Mouse (Mus musculus) MEL (cell line): ENCODE measurements around the gene Per2. TPM values are rescaled to one million over a fixed set of nuclear protein-coding genes. Genes with fewer than 3 reads are reported as not detected.

Experiments
- DNase-seq: peaks from one replicate; pipeline ENCODE4 v3.0.0; 2011; ENCODE audit warnings: low read depth, low spot score
- H3K27ac ChIP-seq: 2 replicates; pipeline ENCODE4 v1.5.1; 2012; ENCODE audit warnings: low read depth, mild to moderate bottlenecking, control low read depth, low read length, moderate library complexity; ENCODE audit not compliant: control insufficient read depth
- H3K27me3 ChIP-seq, 2 experiments: fragments of 150-350 bp in 1 of 2; sonication (generic) in 1 of 2; 2 replicates each; pipeline ENCODE4 v1.6.1; 2012; ENCODE audit warnings: low read length in 2 of 2, mild to moderate bottlenecking in 2 of 2, improper control_type of control experiment in 1 of 2, moderate library complexity in 1 of 2; ENCODE audit not compliant: insufficient read depth in 2 of 2, control insufficient read depth in 1 of 2
- H3K36me3 ChIP-seq, 2 experiments: 2 replicates each; pipeline ENCODE4 v1.6.1; 2012 to 2014; ENCODE audit warnings: low read length in 2 of 2, improper control_type of control experiment in 1 of 2, inconsistent platforms in 1 of 2, mild to moderate bottlenecking in 1 of 2; ENCODE audit not compliant: insufficient read depth in 2 of 2, control insufficient read depth in 1 of 2
- H3K4me1 ChIP-seq, 2 experiments: fragments of 150-350 bp in 1 of 2; sonication (generic) in 1 of 2; 2 replicates each; pipeline ENCODE4 v1.6.1; 2012; ENCODE audit warnings: low read length in 2 of 2, improper control_type of control experiment in 1 of 2, mild to moderate bottlenecking in 1 of 2; ENCODE audit not compliant: insufficient read depth in 2 of 2, control insufficient read depth in 1 of 2
- H3K4me3 ChIP-seq, 2 experiments: fragments of 150-350 bp in 1 of 2; sonication (generic) in 1 of 2; 2 replicates each; pipeline ENCODE4 v1.5.1; 2012; ENCODE audit warnings: low read depth in 2 of 2, low read length in 2 of 2, mild to moderate bottlenecking in 2 of 2, moderate library complexity in 2 of 2, control low read depth in 1 of 2, improper control_type of control experiment in 1 of 2; ENCODE audit not compliant: control insufficient read depth in 1 of 2, insufficient read depth in 1 of 2
- H3K79me2 ChIP-seq: 2 replicates; pipeline ENCODE4 v1.6.1; 2012; ENCODE audit warnings: mild to moderate bottlenecking, low read length, moderate library complexity; ENCODE audit not compliant: control insufficient read depth, poor library complexity, insufficient read depth
- H3K9ac ChIP-seq: 2 replicates; pipeline ENCODE4 v1.6.1; 2012; ENCODE audit warnings: low read depth, mild to moderate bottlenecking, control low read depth, low read length, moderate library complexity; ENCODE audit not compliant: control insufficient read depth, poor library complexity, severe bottlenecking
- H3K9me3 ChIP-seq: fragments of 150-350 bp; sonication (generic); replicated peaks from 2 replicates; pipeline ENCODE4 v1.6.1; 2012; ENCODE audit warnings: mild to moderate bottlenecking, low read length, improper control_type of control experiment, moderate library complexity; ENCODE audit not compliant: insufficient read depth
- BHLHE40 ChIP-seq: IDR thresholded peaks from 2 replicates; pipeline ENCODE4 v1.6.1; 2012; ENCODE audit warnings: low read depth, mild to moderate bottlenecking, inconsistent platforms, low read length, improper control_type of control experiment, borderline replicate concordance
- CHD1 ChIP-seq: IDR thresholded peaks from 2 replicates; pipeline ENCODE4 v1.6.1; 2012; ENCODE audit warnings: low read depth, mild to moderate bottlenecking, inconsistent platforms, low read length, improper control_type of control experiment
- CHD2 ChIP-seq: IDR thresholded peaks from 2 replicates; pipeline ENCODE4 v1.6.1; 2011; ENCODE audit warnings: low read length, improper control_type of control experiment
- CTCF ChIP-seq, 3 experiments: IDR thresholded peaks in 2 of 3; conservative IDR thresholded peaks in 1 of 3; 2 replicates each; pipeline ENCODE4 v1.5.1; 2011 to 2012; ENCODE audit warnings: low read length in 3 of 3, low read depth in 2 of 3, mild to moderate bottlenecking in 2 of 3, improper control_type of control experiment in 1 of 3, inconsistent platforms in 1 of 3, mixed read lengths in 1 of 3, moderate library complexity in 1 of 3; ENCODE audit not compliant: control insufficient read depth in 1 of 3, insufficient read depth in 1 of 3, poor library complexity in 1 of 3, severe bottlenecking in 1 of 3
- E2F4 ChIP-seq: IDR thresholded peaks from 2 replicates; pipeline ENCODE4 v1.6.1; 2011; ENCODE audit warnings: low read depth, low read length, improper control_type of control experiment, borderline replicate concordance
- ELF1 ChIP-seq: IDR thresholded peaks from 2 replicates; pipeline ENCODE4 v1.6.1; 2014; ENCODE audit warnings: low read depth, mild to moderate bottlenecking, inconsistent platforms, low read length, improper control_type of control experiment, moderate library complexity
- EP300 ChIP-seq, 2 experiments: IDR thresholded peaks; 2 replicates each; pipeline ENCODE4 v1.6.1; 2011; ENCODE audit warnings: improper control_type of control experiment in 2 of 2, low read length in 2 of 2, low read depth in 1 of 2, mild to moderate bottlenecking in 1 of 2
- ETS1 ChIP-seq: IDR thresholded peaks from 2 replicates; pipeline ENCODE4 v1.6.1; 2012; ENCODE audit warnings: low read depth, mild to moderate bottlenecking, inconsistent platforms, low read length, improper control_type of control experiment, moderate library complexity
- GABPA ChIP-seq: IDR thresholded peaks from 2 replicates; pipeline ENCODE4 v1.6.1; 2012; ENCODE audit warnings: low read depth, mild to moderate bottlenecking, inconsistent platforms, low read length, improper control_type of control experiment, moderate library complexity
- GATA1 ChIP-seq: IDR thresholded peaks from 2 replicates; pipeline ENCODE4 v1.6.1; 2011; ENCODE audit warnings: low read depth, low read length, improper control_type of control experiment
- HCFC1 ChIP-seq: IDR thresholded peaks from 2 replicates; pipeline ENCODE4 v1.6.1; 2012; ENCODE audit warnings: low read depth, mild to moderate bottlenecking, inconsistent platforms, low read length, improper control_type of control experiment, moderate library complexity
- KAT2A ChIP-seq: conservative IDR thresholded peaks from 2 replicates; pipeline ENCODE4 v1.6.1; 2012; ENCODE audit warnings: low read depth, low read length, improper control_type of control experiment, inconsistent platforms
- MAX ChIP-seq: IDR thresholded peaks from 2 replicates; pipeline ENCODE4 v1.6.1; 2011; ENCODE audit warnings: low read length, improper control_type of control experiment
- MEF2A ChIP-seq: IDR thresholded peaks from 2 replicates; pipeline ENCODE4 v1.6.1; 2014; ENCODE audit warnings: low read depth, mild to moderate bottlenecking, inconsistent platforms, low read length, improper control_type of control experiment; ENCODE audit not compliant: poor library complexity, insufficient replicate concordance, severe bottlenecking; ENCODE audit errors: extremely low read depth
- MXI1 ChIP-seq: IDR thresholded peaks from 2 replicates; pipeline ENCODE4 v1.6.1; 2011; ENCODE audit warnings: mild to moderate bottlenecking, low read depth, low read length, improper control_type of control experiment
- MYB ChIP-seq: IDR thresholded peaks from 2 replicates; pipeline ENCODE4 v1.6.1; 2011; ENCODE audit warnings: mild to moderate bottlenecking, low read depth, low read length, improper control_type of control experiment
- MYC ChIP-seq: IDR thresholded peaks from 2 replicates; pipeline ENCODE4 v1.6.1; 2011; ENCODE audit warnings: low read depth, mild to moderate bottlenecking, low read length, improper control_type of control experiment, moderate library complexity
- NELFE ChIP-seq: IDR thresholded peaks from 2 replicates; pipeline ENCODE4 v1.6.1; 2011; ENCODE audit warnings: low read depth, low read length, improper control_type of control experiment
- NRF1 ChIP-seq: IDR thresholded peaks from 2 replicates; pipeline ENCODE4 v1.6.1; 2014; ENCODE audit warnings: low read depth, mild to moderate bottlenecking, inconsistent platforms, low read length, improper control_type of control experiment, moderate library complexity; ENCODE audit not compliant: poor library complexity, insufficient read depth, severe bottlenecking
- POLR2A ChIP-seq, 2 experiments: IDR thresholded peaks; 2 replicates each; pipeline ENCODE4 v1.6.1; 2011 to 2012; ENCODE audit warnings: low read length in 2 of 2, mild to moderate bottlenecking in 2 of 2, control low read depth in 1 of 2, improper control_type of control experiment in 1 of 2, low read depth in 1 of 2, moderate library complexity in 1 of 2; ENCODE audit not compliant: control insufficient read depth in 1 of 2, insufficient read depth in 1 of 2, poor library complexity in 1 of 2
- POLR2AphosphoS2 ChIP-seq: IDR thresholded peaks from 2 replicates; pipeline ENCODE4 v1.6.1; 2011; ENCODE audit warnings: low read length, improper control_type of control experiment
- RAD21 ChIP-seq: IDR thresholded peaks from 2 replicates; pipeline ENCODE4 v1.6.1; 2011; ENCODE audit warnings: mild to moderate bottlenecking, low read depth, low read length, improper control_type of control experiment
- RCOR1 ChIP-seq: IDR thresholded peaks from 2 replicates; pipeline ENCODE4 v1.6.1; 2012; ENCODE audit warnings: low read depth, mild to moderate bottlenecking, inconsistent platforms, low read length, improper control_type of control experiment
- SIN3A ChIP-seq: IDR thresholded peaks from 2 replicates; pipeline ENCODE4 v1.6.1; 2012; ENCODE audit warnings: low read length, improper control_type of control experiment, inconsistent platforms
- SMC3 ChIP-seq: IDR thresholded peaks from 2 replicates; pipeline ENCODE4 v1.6.1; 2011; ENCODE audit warnings: low read depth, low read length, improper control_type of control experiment
- TAL1 ChIP-seq: IDR thresholded peaks from 2 replicates; pipeline ENCODE4 v1.6.1; 2012; ENCODE audit warnings: mild to moderate bottlenecking, inconsistent platforms, low read length, moderate library complexity, mixed read lengths
- TBP ChIP-seq: IDR thresholded peaks from 2 replicates; pipeline ENCODE4 v1.8.0; 2011; ENCODE audit warnings: low read depth, low read length, improper control_type of control experiment
- TCF12 ChIP-seq: IDR thresholded peaks from 2 replicates; pipeline ENCODE4 v1.6.1; 2014; ENCODE audit warnings: low read depth, mild to moderate bottlenecking, inconsistent platforms, low read length, improper control_type of control experiment, moderate library complexity
- UBTF ChIP-seq: IDR thresholded peaks from 2 replicates; pipeline ENCODE4 v1.6.1; 2012; ENCODE audit warnings: low read depth, mild to moderate bottlenecking, inconsistent platforms, low read length, improper control_type of control experiment, moderate library complexity, borderline replicate concordance; ENCODE audit not compliant: insufficient read depth
- USF1 ChIP-seq: IDR thresholded peaks from 2 replicates; pipeline ENCODE4 v1.6.1; 2014; ENCODE audit warnings: low read depth, mild to moderate bottlenecking, inconsistent platforms, low read length, improper control_type of control experiment, moderate library complexity
- USF2 ChIP-seq, 2 experiments: IDR thresholded peaks; 2 replicates each; pipeline ENCODE4 v1.6.1; 2011 to 2012; ENCODE audit warnings: improper control_type of control experiment in 2 of 2, low read length in 2 of 2, borderline replicate concordance in 1 of 2, inconsistent platforms in 1 of 2, low read depth in 1 of 2, mild to moderate bottlenecking in 1 of 2; ENCODE audit not compliant: insufficient read depth in 1 of 2
- ZKSCAN1 ChIP-seq: IDR thresholded peaks from 2 replicates; pipeline ENCODE4 v1.6.1; 2012; ENCODE audit warnings: low read depth, mild to moderate bottlenecking, inconsistent platforms, low read length, improper control_type of control experiment, moderate library complexity
- ZMIZ1 ChIP-seq: IDR thresholded peaks from 2 replicates; pipeline ENCODE4 v1.6.1; 2012; ENCODE audit warnings: low read depth, mild to moderate bottlenecking, inconsistent platforms, low read length, improper control_type of control experiment, moderate library complexity
- ZNF384 ChIP-seq: IDR thresholded peaks from 2 replicates; pipeline ENCODE4 v1.6.1; 2012; ENCODE audit warnings: low read depth, mild to moderate bottlenecking, inconsistent platforms, low read length, improper control_type of control experiment
- polyA plus RNA-seq, 2 experiments: library from polyadenylated mRNA; stranded (reverse) in 1 of 2; unstranded in 1 of 2; fragments of >175 nt in 1 of 2; fragments of >200 nt in 1 of 2; gene quantifications; 2 replicates each; pipeline versions ENCODE4 v1.2.1 to v1.2.4; 2012; ENCODE audit warnings: low replicate concordance in 2 of 2, low read depth in 1 of 2; ENCODE audit not compliant: insufficient read length in 2 of 2, insufficient read depth in 1 of 2, missing spikeins in 1 of 2
- total RNA-seq: library from RNA; depleted of rRNA; stranded (reverse); fragments of 300-350 nt; gene quantifications from 2 replicates; pipeline ENCODE4 v1.2.3, GENCODE M21; 2012; rRNA removed

Per2 gene
- total RNA-seq (3.9 and 4.3 TPM in 2 replicates), polyA plus RNA-seq (1 to 10 TPM in 1 of 2 experiments, not detected in 1; 8.3 TPM)

- H3K27ac ChIP-seq, result peak within 1 kb of the TSS; percentile 18; the same call in 1 of the 2 replicates
- peak; percentile 100 for DNase-seq
- TF ChIP-seq CTCF (IDR thresholded peaks at IDR 0.05 in 2 of 3, conservative IDR thresholded peaks at IDR 0.05 in 1 of 3; ENCODE audit: control insufficient read depth in 1 of 3, insufficient read depth in 1 of 3, low read depth in 2 of 3, low read length in 3 of 3, poor library complexity in 1 of 3, severe bottlenecking in 1 of 3) (peak in 2 of 3 experiments; percentile 16 to 56; a peak in 5 of 6 replicates), UBTF (0 out of 2 replicates have a peak, but pooled peaks have one; percentile 26), ELF1 (peak; percentile 81), MYB (no peak), SMC3 (no peak), POLR2A (IDR thresholded peaks at IDR 0.05; ENCODE audit: control insufficient read depth in 1 of 2, insufficient read depth in 1 of 2, low read depth in 1 of 2, low read length in 2 of 2, poor library complexity in 1 of 2) (peak; percentile 65 to 75; a peak in 3 of 4 replicates), RCOR1 (no peak; the same call in 1 of the 2 replicates), ZKSCAN1 (no peak), HCFC1 (peak; percentile 79), NELFE (peak; percentile 51; the same call in 1 of the 2 replicates), CHD1 (peak; percentile 99), RAD21 (no peak; the same call in 1 of the 2 replicates), BHLHE40 (peak; percentile 97), MEF2A (no peak), E2F4 (no peak), MAX (peak; percentile 96), NRF1 (peak; percentile 42; the same call in 1 of the 2 replicates), POLR2AphosphoS2 (no peak), USF1 (peak; percentile 48), MYC (peak; percentile 92), GATA1 (no peak), ETS1 (peak; percentile 14; the same call in 1 of the 2 replicates), ZMIZ1 (0 out of 2 replicates have a peak, but pooled peaks have one; percentile 30), TCF12 (no peak), KAT2A (no peak; the same call in 1 of the 2 replicates), EP300 (IDR thresholded peaks at IDR 0.05; ENCODE audit: low read depth in 1 of 2, low read length in 2 of 2) (peak in 1 of 2 experiments; percentile 29; a peak in 1 of 4 replicates), TAL1 (no peak), GABPA (no peak), SIN3A (peak; percentile 94), TBP (0 out of 2 replicates have a peak, but pooled peaks have one; percentile 37), MXI1 (peak; percentile 92), USF2 (IDR thresholded peaks at IDR 0.05; ENCODE audit: borderline replicate concordance in 1 of 2, insufficient read depth in 1 of 2, low read depth in 1 of 2, low read length in 2 of 2) (no peak), ZNF384 (no peak), CHD2 (peak; percentile 49; the same call in 1 of the 2 replicates)
Measured at GRCm38 (mm10) chr1:91459059-91459809, at the start of gene Per2. Gene Per2 (minus strand): TSS chr1:91459324.

More at GRCm38 (mm10) chr1:91459059-91459809, at the start of gene Per2:
- Histone ChIP-seq H3K9ac (peak within 1 kb of the TSS; percentile 84), H3K9me3 (no peaks in the 10 kb centered on the region), H3K4me3 (peak within 1 kb of the TSS; percentile 69 to 74), H3K27me3 (no peaks in the 10 kb centered on the region), H3K4me1 (peaks cover 2 to 18% of the 10 kb centered on the region in 2 experiments; a peak in 3 of 4 replicates), H3K79me2 (peaks cover 4% of the 10 kb centered on the region), H3K36me3 (peaks cover 0 to 8% of the 10 kb centered on the region in 2 experiments; a peak in 2 of 4 replicates)
